Mouse (Mus musculus) hindbrain, embryonic 12.5 days (tissue): ENCODE results near the gene 5730455P16Rik. TPM values are rescaled to one million over a fixed set of nuclear protein-coding genes. Genes with fewer than 3 reads are reported as not detected.
A peak's percentile ranks its signal among the peaks of the same experiment; 100 is the strongest.

Experiments
- ATAC-seq: fragments of 200-750 bp; cut with Nextera tagmentation; 2 replicates; pipeline ENCODE4 v1.8.0; 2017; ENCODE audit warnings: moderate TSS enrichment; ENCODE audit not compliant: low FRiP score
- H3K27ac ChIP-seq: fragments of 300-500 bp; sonication (generic); 2 replicates; pipeline ENCODE4 v1.5.1; 2016; ENCODE audit warnings: mild to moderate bottlenecking
- H3K27me3 ChIP-seq: fragments of 300-500 bp; sonication (generic); 2 replicates; pipeline ENCODE4 v1.6.1; 2016; ENCODE audit warnings: mild to moderate bottlenecking
- H3K36me3 ChIP-seq: fragments of 300-500 bp; sonication (generic); 2 replicates; pipeline ENCODE4 v1.6.1; 2016; ENCODE audit warnings: mild to moderate bottlenecking
- H3K4me1 ChIP-seq: fragments of 300-500 bp; sonication (generic); 2 replicates; pipeline ENCODE4 v1.6.1; 2016
- H3K4me2 ChIP-seq: fragments of 300-500 bp; sonication (generic); replicated peaks from 2 replicates; pipeline ENCODE4 v1.6.1; 2016; ENCODE audit warnings: mild to moderate bottlenecking
- H3K4me3 ChIP-seq: fragments of 300-500 bp; sonication (generic); 2 replicates; pipeline ENCODE4 v1.5.1; 2016; ENCODE audit warnings: mild to moderate bottlenecking
- H3K9ac ChIP-seq: fragments of 300-500 bp; sonication (generic); 2 replicates; pipeline ENCODE4 v1.6.1; 2016; ENCODE audit warnings: mild to moderate bottlenecking, moderate library complexity
- H3K9me3 ChIP-seq: fragments of 300-500 bp; sonication (generic); replicated peaks from 2 replicates; pipeline ENCODE4 v1.6.1; 2016; ENCODE audit warnings: mild to moderate bottlenecking
- WGBS: fragments of 180-500 bp; shearing (Covaris S2); methylation state at CpG from one replicate; pipeline ENCODE4 v1.1.7; 2016; 5-methylcytosine and 5-hydroxymethylcytosine counted together
- polyA plus RNA-seq: library from polyadenylated mRNA; unstranded; fragments of >200 nt; fragmentation: Nextera tagmentation; extraction: Ambion mirVana; gene quantifications from 2 replicates; pipeline ENCODE4 v1.2.1, GENCODE M21; 2016

5730455P16Rik gene
- polyA plus RNA-seq, 1 experiment from 2014 or later: 28.7 TPM

DNA sequence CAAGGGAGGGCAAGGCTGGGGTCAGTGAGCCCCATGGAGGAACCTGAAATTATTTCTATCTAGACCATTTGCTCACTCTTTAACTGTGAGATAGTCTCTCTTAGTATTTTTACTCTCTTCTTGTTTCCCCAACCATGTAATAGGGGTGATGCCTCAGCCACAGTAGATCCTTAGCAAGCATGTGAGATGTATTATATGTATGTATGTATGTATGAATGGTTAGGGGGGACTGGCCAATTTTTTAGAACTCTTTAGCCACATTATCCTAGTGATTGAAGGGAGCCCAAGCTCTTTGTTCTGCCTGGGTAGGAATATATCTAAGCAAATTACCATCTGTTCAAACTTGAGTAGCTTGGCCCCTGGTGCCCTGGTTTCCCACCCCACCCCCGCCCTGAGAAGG is 64.4 kb downstream of the 5730455P16Rik start:
- no peak overlapping the region for H3K4me2 ChIP-seq
- 75% methylated on average over 1 of the region's 1 CpGs for WGBS

DNA sequence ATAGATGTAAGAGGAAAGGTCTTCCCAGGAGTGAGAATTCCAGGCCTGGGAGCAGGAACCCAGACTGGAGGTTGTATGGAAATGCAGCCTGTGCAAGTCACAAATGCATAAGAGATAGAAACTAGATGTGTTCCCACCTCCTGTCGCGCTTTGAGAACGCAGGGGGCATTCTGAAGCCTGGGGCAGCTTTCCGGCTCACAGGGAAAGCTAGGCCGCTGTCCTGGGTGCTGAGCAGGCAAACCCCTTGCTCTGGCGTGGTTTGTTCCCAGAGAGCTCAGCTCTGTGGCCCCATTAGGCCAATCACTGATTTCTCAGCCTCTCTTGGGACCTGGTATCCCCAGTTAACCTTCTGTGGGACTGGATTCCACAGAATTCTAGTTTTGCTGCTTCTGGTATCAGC is 65.3 kb downstream of the 5730455P16Rik start:
- H3K4me3 ChIP-seq: no peak overlapping the region
- ATAC-seq: no peak
- 5% methylated on average over 6 of the region's 6 CpGs for WGBS

More for the DNA sequence above, 64.4 kb downstream of the 5730455P16Rik start:
- Histone ChIP-seq H3K4me1 (peaks cover 70% of the 10 kb centered on the region), H3K9ac (no peak overlapping the region), H3K27me3 (no peaks in the 10 kb centered on the region), H3K4me3 (no peak overlapping the region), H3K36me3 (no peaks in the 10 kb centered on the region), H3K27ac (peak overlapping the region; percentile 82), H3K9me3 (no peaks in the 10 kb centered on the region)
- ATAC-seq: no peak

DNA sequence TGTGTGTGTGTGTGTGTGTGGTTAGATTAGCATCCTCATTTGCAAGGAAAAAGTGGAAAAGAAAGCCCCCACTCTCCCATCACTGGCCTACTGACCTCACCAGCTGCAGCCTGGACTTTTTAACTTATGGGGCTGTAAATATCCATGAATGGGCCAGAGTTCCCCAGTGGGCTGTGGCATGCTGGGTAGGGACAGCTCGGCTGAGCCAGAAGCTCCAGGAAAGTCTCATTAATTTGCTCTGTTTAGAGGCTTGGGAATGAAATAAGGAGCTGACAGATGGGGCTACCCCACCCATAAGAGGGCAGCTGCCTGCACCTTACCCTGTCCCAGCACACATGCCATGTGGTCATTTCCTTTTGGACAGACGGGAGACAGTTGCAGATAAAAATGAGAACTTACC is 65.8 kb downstream of the 5730455P16Rik start:
- no peaks in the 10 kb centered on the region for H3K9me3 ChIP-seq
- H3K9ac ChIP-seq: no peak overlapping the region
- peaks cover 67% of the 10 kb centered on the region for H3K4me1 ChIP-seq
- H3K27ac ChIP-seq: peak overlapping the region; percentile 82
- H3K4me2 ChIP-seq: no peak overlapping the region
- 18% methylated on average over 2 of the region's 2 CpGs for WGBS
- H3K27me3 ChIP-seq: no peaks in the 10 kb centered on the region
- no peak overlapping the region for H3K4me3 ChIP-seq
- H3K36me3 ChIP-seq: no peaks in the 10 kb centered on the region
- ATAC-seq: peak; percentile 44

More for the DNA sequence above, 65.3 kb downstream of the 5730455P16Rik start:
- no peak overlapping the region for H3K4me2 ChIP-seq
- H3K9ac ChIP-seq: no peak overlapping the region
- no peaks in the 10 kb centered on the region for H3K36me3 ChIP-seq
- no peaks in the 10 kb centered on the region for H3K9me3 ChIP-seq
- H3K27ac ChIP-seq: peak overlapping the region; percentile 82
- H3K4me1 ChIP-seq: peaks cover 67% of the 10 kb centered on the region
- no peaks in the 10 kb centered on the region for H3K27me3 ChIP-seq

DNA sequence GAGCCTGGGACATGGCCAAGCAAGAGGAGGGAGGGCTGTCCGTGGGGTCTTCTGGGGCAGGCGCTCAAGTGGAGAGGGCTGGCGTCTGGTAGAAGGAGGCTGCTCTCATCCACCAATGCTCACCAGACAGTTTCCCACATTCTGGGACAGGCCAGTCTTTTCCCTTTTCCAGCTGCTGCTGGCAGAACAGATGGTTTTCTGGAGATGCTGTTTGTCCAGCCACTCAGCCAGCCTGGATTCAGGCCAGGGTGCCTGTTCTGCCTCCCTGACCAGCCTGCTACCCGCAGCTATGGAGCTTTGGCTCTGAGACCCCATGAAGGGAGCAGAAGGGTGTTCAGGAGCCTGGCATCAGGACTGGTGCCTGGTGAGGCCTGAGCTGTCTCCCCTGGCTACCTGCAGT is 66.6 kb downstream of the 5730455P16Rik start:
- no peaks in the 10 kb centered on the region for H3K36me3 ChIP-seq
- H3K4me1 ChIP-seq: peaks cover 63% of the 10 kb centered on the region
- H3K27me3 ChIP-seq: no peaks in the 10 kb centered on the region
- peak overlapping the region; percentile 82 for H3K27ac ChIP-seq
- H3K9ac ChIP-seq: no peak overlapping the region
- no peaks in the 10 kb centered on the region for H3K9me3 ChIP-seq
- no peak overlapping the region for H3K4me3 ChIP-seq
- ATAC-seq: no peak
- H3K4me2 ChIP-seq: no peak overlapping the region
- 39% methylated on average over 4 of the region's 4 CpGs for WGBS

Other genes starting within 250 kb of the 5730455P16Rik start
- gene Tefm, start 235.9 kb downstream of the 5730455P16Rik start, polyA plus RNA-seq: 23.6 and 26.4 TPM in 2 replicates
- 2.0 and 2.6 TPM in 2 replicates for gene Adap2, start 223.9 kb downstream of the 5730455P16Rik start, polyA plus RNA-seq
- gene Rnf135, start 194.2 kb downstream of the 5730455P16Rik start, polyA plus RNA-seq: 5.6 and 6.5 TPM in 2 replicates
- 70.8 and 74.2 TPM in 2 replicates for gene Rhot1, start 169.0 kb downstream of the 5730455P16Rik start, polyA plus RNA-seq
- gene Rhbdl3, start 77.1 kb downstream of the 5730455P16Rik start, polyA plus RNA-seq: 28.4 and 32.3 TPM in 2 replicates
- 265 TPM in 2 replicates for gene Zfp207, start 5.2 kb upstream of the 5730455P16Rik start, polyA plus RNA-seq
- gene Psmd11, start 50.6 kb upstream of the 5730455P16Rik start, polyA plus RNA-seq: 316 and 330 TPM in 2 replicates
- gene Cdk5r1, start 99.0 kb upstream of the 5730455P16Rik start, polyA plus RNA-seq: 76.3 and 77.3 TPM in 2 replicates